Mouse (Mus musculus) ES-Bruce4 (cell line): ENCODE measurements around the gene Cfl1. TPM values are rescaled to one million over a fixed set of nuclear protein-coding genes. Genes with fewer than 3 reads are reported as not detected.

Source experiments
- H3K27ac ChIP-seq: 2 replicates; pipeline ENCODE4 v1.5.1; 2012; ENCODE audit warnings: low read length, inconsistent platforms; ENCODE audit not compliant: insufficient read depth
- H3K27me3 ChIP-seq: 2 replicates; pipeline ENCODE4 v1.6.1; 2012; ENCODE audit warnings: mild to moderate bottlenecking, low read length, inconsistent platforms; ENCODE audit not compliant: control insufficient read depth, poor library complexity, insufficient read depth, severe bottlenecking
- H3K36me3 ChIP-seq: 2 replicates; pipeline ENCODE4 v1.6.1; 2012; ENCODE audit warnings: inconsistent platforms, mild to moderate bottlenecking, low read length, moderate library complexity; ENCODE audit not compliant: control insufficient read depth, poor library complexity, insufficient read depth, severe bottlenecking
- H3K4me1 ChIP-seq: one replicate; pipeline ENCODE4 v1.8.1; 2011; ENCODE audit warnings: low read length; ENCODE audit not compliant: control insufficient read depth, insufficient read depth
- H3K4me3 ChIP-seq: 2 replicates; pipeline ENCODE4 v1.5.1; 2011; ENCODE audit warnings: low read depth, mild to moderate bottlenecking, low read length
- H3K9ac ChIP-seq: 2 replicates; pipeline ENCODE4 v1.6.1; 2012; ENCODE audit warnings: low read depth, mild to moderate bottlenecking, inconsistent platforms; ENCODE audit not compliant: poor library complexity, severe bottlenecking
- H3K9me3 ChIP-seq: replicated peaks from 2 replicates; pipeline ENCODE4 v1.6.1; 2012; ENCODE audit warnings: mild to moderate bottlenecking, low read length, inconsistent platforms; ENCODE audit not compliant: control insufficient read depth, poor library complexity, insufficient read depth, severe bottlenecking
- CTCF ChIP-seq: IDR thresholded peaks from one replicate; pipeline ENCODE4 v1.8.1; 2011; ENCODE audit warnings: low read depth, low read length
- EP300 ChIP-seq: IDR thresholded peaks from 2 replicates; pipeline ENCODE4 v1.6.1; 2011; ENCODE audit warnings: low read depth, low read length; ENCODE audit not compliant: insufficient read depth
- POLR2A ChIP-seq: IDR thresholded peaks from one replicate; pipeline ENCODE4 v1.8.1; 2011; ENCODE audit warnings: low read length; ENCODE audit not compliant: insufficient read depth
- polyA plus RNA-seq: library from polyadenylated mRNA; stranded (reverse); fragments of >200 nt; gene quantifications from 2 replicates; pipeline ENCODE4 v1.2.4, GENCODE M21; 2011; ENCODE audit warnings: low read depth; ENCODE audit not compliant: missing spikeins, insufficient read depth, insufficient read length

The Cfl1 gene
- polyA plus RNA-seq, 1 experiment = 878 TPM

DNA sequence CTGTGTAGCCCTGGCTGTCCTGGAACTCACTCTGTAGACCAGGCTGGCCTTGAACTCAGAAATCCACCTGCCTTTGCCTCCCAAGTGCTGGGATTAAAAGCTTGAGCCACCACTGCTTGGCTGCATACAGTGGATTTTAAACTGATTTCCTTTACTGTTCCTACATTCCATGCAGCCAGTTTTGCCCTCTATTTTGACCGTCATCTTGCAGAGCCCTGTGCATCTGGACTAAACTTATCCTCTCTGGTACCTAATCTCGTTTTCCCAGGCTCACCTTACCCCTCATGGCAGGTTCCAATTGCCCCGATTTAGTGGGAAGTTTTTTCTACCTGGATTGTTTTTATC lies 22.7 kb downstream of the Cfl1 start:
- no peak overlapping the region for H3K4me3 ChIP-seq
- H3K9me3 ChIP-seq = no peaks in the 10 kb centered on the region
- no peak for TF ChIP-seq EP300
- TF ChIP-seq POLR2A = no peak
- TF ChIP-seq CTCF = no peak
- H3K27me3 ChIP-seq = no peaks in the 10 kb centered on the region
- H3K9ac ChIP-seq = no peak overlapping the region
- no peak overlapping the region for H3K27ac ChIP-seq
- H3K36me3 ChIP-seq = no peaks in the 10 kb centered on the region
- H3K4me1 ChIP-seq = no peaks in the 10 kb centered on the region

DNA sequence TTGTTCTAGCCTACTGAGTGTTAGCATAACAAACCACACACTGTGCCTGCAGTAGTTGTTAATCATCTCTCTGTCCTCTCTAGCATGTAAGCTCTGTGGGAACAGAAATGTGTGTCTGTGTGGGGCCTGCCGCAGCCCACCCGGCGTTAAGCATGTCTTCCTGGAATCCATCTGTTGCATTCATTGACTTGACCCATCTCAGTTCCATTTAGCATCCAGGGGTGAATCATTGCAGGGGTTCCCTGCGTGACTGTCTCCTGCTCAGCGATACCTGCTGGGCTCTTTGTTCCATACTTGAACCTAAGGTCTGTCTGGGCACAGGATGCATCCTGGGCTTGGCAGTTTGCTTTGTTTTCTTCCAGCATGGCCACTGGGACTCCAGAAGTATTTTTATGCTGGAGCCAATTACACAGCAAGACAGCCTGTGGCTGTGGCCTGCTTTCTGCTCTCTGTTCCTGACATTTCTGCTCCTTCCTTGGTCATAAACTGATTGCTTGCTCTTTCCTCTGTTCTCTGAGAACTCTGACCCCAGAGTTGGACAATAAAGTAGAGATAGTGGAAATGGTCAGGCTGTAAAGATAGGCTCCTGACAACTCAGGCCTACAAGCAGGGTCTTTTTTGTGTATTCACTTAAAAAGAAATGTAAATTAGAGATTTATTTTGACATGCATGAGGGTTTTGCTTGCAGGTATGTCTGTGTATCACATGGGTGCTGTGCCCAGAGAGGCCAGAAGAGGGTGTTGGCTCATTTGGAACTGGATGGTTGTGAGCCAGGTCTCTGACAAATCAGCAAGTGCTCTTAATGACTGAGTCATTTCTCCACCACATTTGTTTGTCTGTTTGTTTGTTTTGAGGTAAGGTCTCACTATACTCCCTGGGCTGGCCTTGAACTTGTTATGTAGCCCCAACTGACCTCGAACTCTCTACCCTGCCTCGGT lies 25.9 kb downstream of the Cfl1 start:
- no peak overlapping the region for H3K4me3 ChIP-seq
- TF ChIP-seq EP300 = no peak
- peak; percentile 40 for TF ChIP-seq CTCF
- no peak overlapping the region for H3K9ac ChIP-seq
- 0 out of 2 replicates have a peak overlapping the region, but pooled peaks have one; percentile 3 for H3K27ac ChIP-seq
- H3K36me3 ChIP-seq = no peaks in the 10 kb centered on the region
- no peaks in the 10 kb centered on the region for H3K4me1 ChIP-seq
- H3K9me3 ChIP-seq = no peaks in the 10 kb centered on the region
- H3K27me3 ChIP-seq = no peaks in the 10 kb centered on the region

DNA sequence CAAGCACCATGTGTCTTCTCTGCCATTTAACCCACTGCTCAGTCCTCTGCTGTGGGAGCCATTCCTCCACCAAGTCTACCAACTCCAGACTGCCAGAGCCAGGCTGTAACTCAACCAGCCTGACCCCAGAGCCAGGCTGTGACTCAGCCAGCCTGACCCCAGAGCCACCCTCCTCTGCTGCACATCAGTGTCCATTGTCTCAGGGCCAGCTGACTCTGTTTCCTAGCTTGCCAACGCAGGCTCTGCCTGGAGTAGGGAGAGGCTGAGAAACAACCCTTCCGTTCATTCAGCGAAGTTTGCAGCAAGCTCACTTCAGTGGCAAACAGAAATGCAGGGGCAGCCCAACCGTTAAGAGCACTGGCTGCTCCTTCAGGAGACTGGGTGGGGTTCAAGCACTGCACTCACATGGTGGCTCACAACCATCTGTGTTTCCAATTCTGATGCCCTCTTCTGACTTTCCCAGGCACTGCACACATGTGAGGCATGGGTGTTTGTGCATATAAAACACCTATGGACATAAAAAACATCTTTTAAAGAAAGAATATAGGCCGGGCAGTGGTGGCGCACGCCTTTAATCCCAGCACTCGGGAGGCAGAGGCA lies 26.8 kb downstream of the Cfl1 start:
- H3K27me3 ChIP-seq = no peaks in the 10 kb centered on the region
- no peaks in the 10 kb centered on the region for H3K9me3 ChIP-seq
- H3K9ac ChIP-seq = no peak overlapping the region
- no peaks in the 10 kb centered on the region for H3K36me3 ChIP-seq
- TF ChIP-seq CTCF (no peak), EP300 (no peak), POLR2A (no peak)
- 0 out of 2 replicates have a peak overlapping the region, but pooled peaks have one; percentile 3 for H3K27ac ChIP-seq
- H3K4me3 ChIP-seq = no peak overlapping the region
- H3K4me1 ChIP-seq = no peaks in the 10 kb centered on the region

DNA sequence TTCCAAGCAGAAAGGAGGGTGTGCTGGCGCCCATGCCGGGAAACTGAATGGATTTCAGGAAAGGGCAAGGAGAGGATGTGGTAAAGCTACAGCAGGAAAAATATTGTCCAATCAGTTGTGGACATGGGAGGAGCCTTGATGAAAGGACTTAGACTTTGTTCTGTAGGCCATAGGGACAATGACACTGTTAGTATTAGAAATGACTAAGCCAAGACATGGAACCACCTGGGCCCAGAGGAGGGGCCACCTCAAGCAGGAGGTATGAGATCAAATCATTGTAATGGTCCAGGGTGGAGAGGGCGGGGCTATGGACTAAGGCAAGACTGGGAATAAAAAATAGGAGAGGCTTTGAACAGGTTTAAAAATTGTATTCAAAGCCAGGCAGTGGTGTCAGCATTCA lies 28.5 kb downstream of the Cfl1 start:
- no peaks in the 10 kb centered on the region for H3K4me1 ChIP-seq
- H3K9ac ChIP-seq = no peak overlapping the region
- H3K27me3 ChIP-seq = no peaks in the 10 kb centered on the region
- H3K4me3 ChIP-seq = no peak overlapping the region
- TF ChIP-seq CTCF (no peak), EP300 (no peak), POLR2A (no peak)
- H3K27ac ChIP-seq = no peak overlapping the region
- H3K9me3 ChIP-seq = no peaks in the 10 kb centered on the region
- H3K36me3 ChIP-seq = no peaks in the 10 kb centered on the region

DNA sequence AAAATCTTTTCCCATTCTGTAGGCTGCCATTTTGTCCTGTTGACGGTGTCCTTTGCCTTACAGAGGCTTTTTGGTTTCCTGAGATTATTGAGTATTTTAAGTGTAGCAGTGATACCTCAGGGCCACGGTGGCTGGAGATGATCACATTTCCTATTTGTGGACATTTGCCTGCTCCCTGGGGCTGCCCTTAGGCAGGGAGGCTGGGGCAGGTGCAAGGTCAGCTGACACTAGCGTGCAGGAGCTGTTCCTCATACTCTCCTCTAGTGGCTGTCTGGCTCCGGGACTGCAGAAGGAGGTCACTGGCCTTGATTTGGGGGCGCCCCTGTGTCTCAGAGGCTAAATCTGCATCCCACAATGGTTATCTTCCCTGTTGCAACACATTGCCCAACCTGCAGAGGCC lies 34.9 kb downstream of the Cfl1 start:
- no peak overlapping the region for H3K9ac ChIP-seq
- H3K36me3 ChIP-seq = no peaks in the 10 kb centered on the region
- H3K4me1 ChIP-seq = peaks cover 2% of the 10 kb centered on the region
- no peak overlapping the region for H3K4me3 ChIP-seq
- TF ChIP-seq CTCF (no peak), EP300 (no peak), POLR2A (no peak)
- no peaks in the 10 kb centered on the region for H3K9me3 ChIP-seq
- no peak overlapping the region for H3K27ac ChIP-seq
- no peaks in the 10 kb centered on the region for H3K27me3 ChIP-seq
